Mouse (Mus musculus) erythroblast, embryonic 14.5 days (primary cell): ENCODE measurements around the gene Napsa.

Experiments used
- GATA1 ChIP-seq: IDR thresholded peaks from 2 replicates; pipeline ENCODE4 v1.6.1; 2012; ENCODE audit warnings: low read length, inconsistent platforms, mixed read lengths
- TAL1 ChIP-seq: IDR thresholded peaks from 3 replicates; pipeline ENCODE4 v1.6.1; 2012; ENCODE audit warnings: low read length, inconsistent platforms, mixed read lengths

GRCm38 (mm10) chr7:44553196-44553764 is 18.9 kb upstream of the Napsa start:
- TF ChIP-seq GATA1, result no peak
- TF ChIP-seq TAL1, result no peak
